ENCODE assay signal across 23 mouse cellular contexts in the genomic region with DNA sequence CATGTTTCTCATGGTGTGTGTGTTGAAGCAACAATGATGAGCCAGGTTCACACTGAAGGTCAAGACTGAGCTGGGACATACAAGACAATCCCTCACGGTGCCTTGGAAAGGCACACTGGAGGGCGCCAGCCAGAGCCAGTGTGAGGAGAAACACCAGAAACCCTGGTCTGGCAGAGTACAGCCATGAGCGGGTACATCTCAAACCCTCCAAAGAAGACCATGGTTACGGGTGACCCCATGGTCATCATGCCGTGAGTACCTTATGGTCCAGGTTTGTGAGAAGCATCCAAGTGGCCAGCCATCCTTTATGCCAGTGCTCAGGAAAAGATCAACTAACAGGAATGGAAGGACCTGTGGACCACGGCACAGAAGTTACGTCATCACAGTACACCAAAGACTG.
DNase-seq lines count a peak whose midpoint lies in the region; ATAC-seq and TF ChIP-seq lines count a peak whose summit lies in the region.
"Had no signal": no experiment of that assay in that cellular context is flagged by ENCODE, and none has a peak within 500 bp of the region (broad histone marks: within the 10 kb centered on the region; RNA-seq: fewer than 3 reads in every experiment).

No protein-coding gene starts in this region.

- no peak for ATAC-seq in forebrain, embryonic 11.5 days (replicated peaks; ENCODE audit: low FRiP score)
- no peak for ATAC-seq in forebrain, embryonic 14.5 days
- ATAC-seq in midbrain, embryonic 11.5 days (ENCODE audit: low FRiP score) = no peak
- no peak for ATAC-seq in midbrain, embryonic 15.5 days (replicated peaks)
- ATAC-seq: activated CD4-positive, CD25-positive, alpha-beta regulatory T cell, adult 4 months; CD4-positive, CD25-positive, alpha-beta regulatory T cell, adult 4 months; Patski had no signal

- peak; percentile 37 for DNase-seq in forebrain, embryonic 11.5 days (ENCODE audit: low spot score)
- DNase-seq in forebrain, embryonic 14.5 days (ENCODE audit: low spot score) = no peak
- DNase-seq in heart, adult 11 months = peak; percentile 64
- no peak for DNase-seq in heart, postnatal 4 days
- peak; percentile 51 for DNase-seq in midbrain, embryonic 11.5 days (ENCODE audit: low spot score, missing footprints)
- no peak for DNase-seq in liver
- DNase-seq: adrenal gland, adult 2 months; adrenal gland, adult 8-10 months; adrenal gland, postnatal 10 days; adrenal gland, postnatal 14 days; adrenal gland, postnatal 25 days; adrenal gland, postnatal 36 days; B cell, adult 2 months; cerebellum, adult 11 months; cerebellum, adult 11-12 months; cerebellum, adult 18-20 months had no signal

- no peak overlapping the region for H3K27ac ChIP-seq in forebrain, embryonic 11.5 days (ENCODE audit: low read depth, low read length)
- no peak overlapping the region for H3K27ac ChIP-seq in forebrain, embryonic 14.5 days (ENCODE audit: low read depth, low read length)
- no peak overlapping the region for H3K27ac ChIP-seq in midbrain, embryonic 11.5 days (ENCODE audit: low read depth, low read length)
- no peak overlapping the region for H3K27ac ChIP-seq in midbrain, embryonic 15.5 days

- H3K27me3 ChIP-seq in forebrain, embryonic 11.5 days (ENCODE audit: control insufficient read depth, insufficient read depth, low read length) = no peaks in the 10 kb centered on the region
- no peaks in the 10 kb centered on the region for H3K27me3 ChIP-seq in forebrain, embryonic 14.5 days (replicated peaks; ENCODE audit: control insufficient read depth, insufficient read depth, low read length)
- no peaks in the 10 kb centered on the region for H3K27me3 ChIP-seq in midbrain, embryonic 11.5 days (ENCODE audit: control insufficient read depth, insufficient read depth, low read length)
- H3K27me3 ChIP-seq in midbrain, embryonic 15.5 days (replicated peaks) = no peaks in the 10 kb centered on the region; the same call in 1 of the 2 replicates
- H3K27me3 ChIP-seq in E14TG2a.4 (ENCODE audit: insufficient read depth, low read length) = 0 out of 2 replicates have a peak, but pooled peaks cover 4% of the 10 kb centered on the region
- H3K27me3 ChIP-seq: CH12.LX, Patski had no signal

- no peaks in the 10 kb centered on the region for H3K4me1 ChIP-seq in forebrain, embryonic 11.5 days (replicated peaks; ENCODE audit: control insufficient read depth, insufficient read depth, low read length)
- H3K4me1 ChIP-seq in forebrain, embryonic 14.5 days (ENCODE audit: control insufficient read depth, insufficient read depth, low read length) = no peaks in the 10 kb centered on the region
- no peaks in the 10 kb centered on the region for H3K4me1 ChIP-seq in midbrain, embryonic 11.5 days (ENCODE audit: control insufficient read depth, insufficient read depth, low read length)
- H3K4me1 ChIP-seq in midbrain, embryonic 15.5 days = no peaks in the 10 kb centered on the region
- H3K4me1 ChIP-seq in E14TG2a.4 (replicated peaks; ENCODE audit: low read depth, low read length) = peaks cover 51% of the 10 kb centered on the region

- no peak overlapping the region for H3K9ac ChIP-seq in forebrain, embryonic 11.5 days (ENCODE audit: low read length)
- H3K9ac ChIP-seq in forebrain, embryonic 14.5 days (ENCODE audit: low read length) = no peak overlapping the region
- no peak overlapping the region for H3K9ac ChIP-seq in midbrain, embryonic 11.5 days (ENCODE audit: low read length)
- H3K9ac ChIP-seq in midbrain, embryonic 15.5 days = no peak overlapping the region

- H3K36me3 ChIP-seq in forebrain, embryonic 11.5 days (ENCODE audit: control insufficient read depth, insufficient read depth, low read length) = no peaks in the 10 kb centered on the region
- no peaks in the 10 kb centered on the region for H3K36me3 ChIP-seq in forebrain, embryonic 14.5 days (ENCODE audit: control insufficient read depth, insufficient read depth, low read length)
- no peaks in the 10 kb centered on the region for H3K36me3 ChIP-seq in midbrain, embryonic 11.5 days (ENCODE audit: control insufficient read depth, insufficient read depth, low read length)
- no peaks in the 10 kb centered on the region for H3K36me3 ChIP-seq in midbrain, embryonic 15.5 days (replicated peaks)
- H3K36me3 ChIP-seq in E14TG2a.4 (ENCODE audit: insufficient read depth, low read length) = peaks cover 15% of the 10 kb centered on the region
- H3K36me3 ChIP-seq: G1E had no signal

- 96% methylated on average over 7 of the region's 7 CpGs for WGBS in forebrain, embryonic 11.5 days
- WGBS in forebrain, embryonic 14.5 days = 97% methylated on average over 7 of the region's 7 CpGs
- 98% methylated on average over 7 of the region's 7 CpGs for WGBS in midbrain, embryonic 11.5 days
- 96% methylated on average over 7 of the region's 7 CpGs for WGBS in midbrain, embryonic 15.5 days

- H3K4me3 ChIP-seq in forebrain, embryonic 11.5 days (ENCODE audit: low read depth, low read length) = no peak overlapping the region
- no peak overlapping the region for H3K4me3 ChIP-seq in forebrain, embryonic 14.5 days (ENCODE audit: low read depth, low read length)
- no peak overlapping the region for H3K4me3 ChIP-seq in midbrain, embryonic 11.5 days (ENCODE audit: low read depth, low read length)
- H3K4me3 ChIP-seq in midbrain, embryonic 15.5 days = no peak overlapping the region
- H3K4me3 ChIP-seq in E14TG2a.4 (replicated peaks; ENCODE audit: low read length) = peak overlapping the region; percentile 77

- TF ChIP-seq CTCF in E14TG2a.4 (conservative IDR thresholded peaks at IDR 0.05; ENCODE audit: low read length) = no peak

- no peaks in the 10 kb centered on the region for H3K9me3 ChIP-seq in forebrain, embryonic 11.5 days (ENCODE audit: control insufficient read depth, low read length)
- no peaks in the 10 kb centered on the region for H3K9me3 ChIP-seq in forebrain, embryonic 14.5 days (replicated peaks; ENCODE audit: control insufficient read depth, low read length)
- no peaks in the 10 kb centered on the region for H3K9me3 ChIP-seq in midbrain, embryonic 11.5 days (ENCODE audit: control insufficient read depth, low read length)
- no peaks in the 10 kb centered on the region for H3K9me3 ChIP-seq in midbrain, embryonic 15.5 days
- H3K9me3 ChIP-seq in E14TG2a.4 (ENCODE audit: low read length) = no peaks in the 10 kb centered on the region
- H3K9me3 ChIP-seq: G1E had no signal

- H3K4me2 ChIP-seq in forebrain, embryonic 11.5 days (ENCODE audit: low read depth, low read length, severe bottlenecking) = no peak overlapping the region
- H3K4me2 ChIP-seq in forebrain, embryonic 14.5 days (ENCODE audit: low read length) = no peak overlapping the region
- no peak overlapping the region for H3K4me2 ChIP-seq in midbrain, embryonic 11.5 days
- no peak overlapping the region for H3K4me2 ChIP-seq in midbrain, embryonic 15.5 days

Comparison
In these comparisons a context has a peak if more than half of its experiments do, and no peak if none do; other contexts are left out.
1. DNase-seq: peak in forebrain, embryonic 11.5 days (single experiment), heart, adult 11 months (single experiment) and midbrain, embryonic 11.5 days (single experiment); none in forebrain, embryonic 14.5 days (single experiment), heart, postnatal 4 days (single experiment) and liver (single experiment).